Mouse (Mus musculus) thymus, adult 2 months (tissue): Measurements from ENCODE around the gene St6galnac6. TPM values are rescaled to one million over a fixed set of nuclear protein-coding genes. Genes with fewer than 3 reads are reported as not detected.

ENCODE experiments used
- DNase-seq: peaks from one replicate; pipeline ENCODE4 v3.0.0; 2021
- H3K27ac ChIP-seq: fragments of 200-500 bp; 2 replicates; pipeline ENCODE4 v1.5.1; 2012; ENCODE audit warnings: low read length, control low read depth; ENCODE audit not compliant: control insufficient read depth, insufficient read depth
- H3K27me3 ChIP-seq: fragments of 200-500 bp; 2 replicates; pipeline ENCODE4 v1.6.1; 2012; ENCODE audit warnings: mild to moderate bottlenecking, low read length, moderate library complexity, mixed read lengths; ENCODE audit not compliant: control insufficient read depth, insufficient read depth
- H3K36me3 ChIP-seq: fragments of 200-500 bp; 2 replicates; pipeline ENCODE4 v1.6.1; 2012; ENCODE audit warnings: mild to moderate bottlenecking, low read length, moderate library complexity; ENCODE audit not compliant: control insufficient read depth, insufficient read depth
- H3K4me1 ChIP-seq: fragments of 200-500 bp; replicated peaks from 2 replicates; pipeline ENCODE4 v1.6.1; 2012; ENCODE audit warnings: low read length; ENCODE audit not compliant: control insufficient read depth, insufficient read depth
- H3K4me3 ChIP-seq: fragments of 200-500 bp; 2 replicates; pipeline ENCODE4 v1.5.1; 2012; ENCODE audit warnings: mild to moderate bottlenecking, low read length, control low read depth, moderate library complexity; ENCODE audit not compliant: control insufficient read depth, insufficient read depth
- CTCF ChIP-seq: fragments of 200-500 bp; IDR thresholded peaks from 2 replicates; pipeline ENCODE4 v1.5.1; 2012; ENCODE audit warnings: mild to moderate bottlenecking, control low read depth, low read length, moderate library complexity, borderline replicate concordance; ENCODE audit not compliant: control insufficient read depth, poor library complexity, insufficient read depth; ENCODE audit errors: extremely low read depth
- POLR2A ChIP-seq: fragments of 200-500 bp; IDR thresholded peaks from 2 replicates; pipeline ENCODE4 v1.6.1; 2012; ENCODE audit warnings: mild to moderate bottlenecking, low read length, control low read depth, moderate library complexity; ENCODE audit not compliant: control insufficient read depth, poor library complexity, insufficient read depth; ENCODE audit errors: extremely low read depth
- whole genome bisulfite sequencing: fragments of 180-500 bp; shearing (Covaris S2); methylation state at CpG from one replicate; pipeline ENCODE4 v1.1.7; 2018; 5-methylcytosine and 5-hydroxymethylcytosine counted together
- polyA plus RNA-seq: library from polyadenylated mRNA; depleted of rRNA; stranded (reverse); fragments of >200 nt; gene quantifications from 2 replicates; pipeline ENCODE4 v1.2.3, GENCODE M21; 2012

Gene St6galnac6
- polyA plus RNA-seq, 1 experiment: 25.9 TPM

DNA sequence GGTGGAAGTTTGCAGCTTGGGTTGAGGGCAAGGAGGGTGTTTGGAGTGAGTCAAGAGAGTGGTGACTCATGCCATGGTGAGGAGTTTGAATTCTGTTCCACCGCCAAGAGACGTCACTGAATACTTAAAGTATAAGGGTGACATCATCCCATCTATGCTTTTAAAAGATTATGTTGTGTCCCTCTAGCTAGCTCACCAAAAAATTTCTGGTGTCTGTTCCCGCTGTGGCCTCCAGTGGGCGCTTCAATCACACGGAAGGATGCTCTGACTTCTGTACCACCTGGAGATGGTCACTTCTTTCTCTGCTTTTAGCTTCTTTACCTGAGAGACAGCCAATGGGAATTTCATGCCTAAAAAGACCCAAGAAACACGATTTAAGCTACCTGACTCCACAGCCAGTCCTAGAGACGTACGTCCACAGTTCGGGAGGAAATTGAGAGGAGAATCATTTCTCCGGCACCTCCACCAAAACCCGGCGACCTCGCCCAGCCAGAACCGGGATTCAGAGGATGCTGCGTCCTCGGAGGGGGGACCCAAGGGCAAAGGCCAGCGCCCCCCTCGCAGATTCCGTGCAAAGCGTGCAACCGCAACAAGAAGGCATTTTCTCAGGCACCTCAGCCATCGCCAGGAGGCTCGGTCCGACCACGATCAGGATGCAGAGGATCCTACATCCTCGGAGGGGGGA is 24.5 kb upstream of the St6galnac6 start:
- WGBS: 7% methylated on average over 26 of the region's 26 CpGs
- Histone ChIP-seq H3K36me3 (no peaks in the 10 kb centered on the region), H3K4me1 (peaks cover 16% of the 10 kb centered on the region), H3K27ac (no peak overlapping the region), H3K4me3 (0 out of 2 replicates have a peak overlapping the region, but pooled peaks have one; percentile 12), H3K27me3 (no peaks in the 10 kb centered on the region)
- DNase-seq: peak; percentile 72
- TF ChIP-seq CTCF (0 out of 2 replicates have a peak, but pooled peaks have one; percentile 43), POLR2A (no peak)

DNA sequence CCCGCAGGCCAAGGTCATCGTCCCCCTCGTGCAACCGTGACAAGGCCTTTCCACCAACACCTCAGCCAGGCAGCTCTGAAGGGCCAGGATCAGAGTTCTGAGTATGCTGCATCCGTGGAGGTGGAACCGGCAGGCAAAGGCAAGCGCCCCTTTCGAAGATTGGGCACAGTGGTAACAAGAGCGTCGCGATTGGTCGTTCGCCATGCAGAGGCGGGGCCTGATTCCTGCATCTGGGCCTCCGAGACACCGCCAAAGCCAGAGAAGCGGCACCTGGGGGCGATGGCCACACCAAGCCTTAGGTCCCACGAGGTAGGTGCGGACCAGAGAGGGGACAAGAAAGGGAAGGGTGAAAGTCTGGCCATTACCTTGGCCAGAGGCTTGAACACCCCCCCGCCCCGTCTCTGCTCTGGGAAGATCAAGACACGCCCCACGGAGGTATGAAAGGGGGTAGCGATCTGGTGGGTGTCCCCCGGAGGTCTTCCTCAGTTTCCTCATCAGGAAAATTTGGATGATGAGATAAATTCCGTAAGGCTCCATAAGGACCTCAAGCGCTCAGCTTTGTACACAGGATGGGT is 23.8 kb upstream of the St6galnac6 start, which contains the start of gene 9430097D07Rik:
Gene 9430097D07Rik (minus strand): TSS at position 99 of the 575 bp plus-strand sequence.
- no peak within 1 kb of the TSS for H3K27ac ChIP-seq
- H3K36me3 ChIP-seq: no peaks in the 10 kb centered on the region
- WGBS: 26% methylated on average over 28 of the region's 28 CpGs
- TF ChIP-seq POLR2A: no peak
- no peak for TF ChIP-seq CTCF
- H3K4me3 ChIP-seq: 0 out of 2 replicates have a peak within 1 kb of the TSS, but pooled peaks have one; percentile 12
- DNase-seq: peak; percentile 54
- H3K4me1 ChIP-seq: peaks cover 16% of the 10 kb centered on the region
- no peaks in the 10 kb centered on the region for H3K27me3 ChIP-seq

GRCm38 (mm10) chr2:32576532-32576931 is 23.0 kb upstream of the St6galnac6 start:
- 90% methylated on average over 9 of the region's 9 CpGs for WGBS
- Histone ChIP-seq H3K27me3 (no peaks in the 10 kb centered on the region), H3K36me3 (no peaks in the 10 kb centered on the region), H3K27ac (no peak overlapping the region), H3K4me3 (no peak overlapping the region), H3K4me1 (peaks cover 11% of the 10 kb centered on the region)
- no peak for TF ChIP-seq CTCF
- TF ChIP-seq POLR2A: no peak
- no peak for DNase-seq

GRCm38 (mm10) chr2:32578146-32579046 is 21.1 kb upstream of the St6galnac6 start:
- Histone ChIP-seq H3K27me3 (no peaks in the 10 kb centered on the region), H3K36me3 (no peaks in the 10 kb centered on the region), H3K4me3 (no peak overlapping the region), H3K27ac (no peak overlapping the region), H3K4me1 (peaks cover 11% of the 10 kb centered on the region)
- 50% methylated on average over 28 of the region's 30 CpGs for WGBS
- DNase-seq: no peak
- no peak for TF ChIP-seq CTCF
- TF ChIP-seq POLR2A: no peak

GRCm38 (mm10) chr2:32581450-32582095 is 17.9 kb upstream of the St6galnac6 start:
- TF ChIP-seq CTCF: no peak
- no peak for TF ChIP-seq POLR2A
- no peak overlapping the region for H3K4me3 ChIP-seq
- DNase-seq: no peak
- no peak overlapping the region for H3K27ac ChIP-seq
- H3K4me1 ChIP-seq: peaks cover 11% of the 10 kb centered on the region
- WGBS: 65% methylated on average over 19 of the region's 19 CpGs
- H3K27me3 ChIP-seq: no peaks in the 10 kb centered on the region
- H3K36me3 ChIP-seq: no peaks in the 10 kb centered on the region
